Mouse (Mus musculus) bone marrow macrophage, adult 2 months (primary cell): ENCODE results near the gene Ap3b1. TPM values are rescaled to one million over a fixed set of nuclear protein-coding genes. Genes with fewer than 3 reads are reported as not detected.

Source experiments
- H3K27ac ChIP-seq: 2 replicates; pipeline ENCODE4 v1.5.1; 2012; ENCODE audit warnings: low read depth, low read length; ENCODE audit not compliant: insufficient read depth
- H3K4me1 ChIP-seq: 2 replicates; pipeline ENCODE4 v1.6.1; 2012; ENCODE audit warnings: low read length; ENCODE audit not compliant: control insufficient read depth, insufficient read depth
- H3K4me3 ChIP-seq: 2 replicates; pipeline ENCODE4 v1.5.1; 2012; ENCODE audit warnings: mild to moderate bottlenecking, low read length, moderate library complexity; ENCODE audit not compliant: insufficient read depth
- CTCF ChIP-seq: IDR thresholded peaks from 2 replicates; pipeline ENCODE4 v1.5.1; 2012; ENCODE audit warnings: low read depth, mild to moderate bottlenecking, low read length, moderate library complexity
- POLR2A ChIP-seq: IDR thresholded peaks from 2 replicates; pipeline ENCODE4 v1.6.1; 2012; ENCODE audit warnings: mild to moderate bottlenecking, low read depth, low read length, borderline replicate concordance
- polyA plus RNA-seq: library from polyadenylated mRNA; stranded (reverse); fragments of >200 nt; gene quantifications from 2 replicates; pipeline ENCODE4 v1.2.4, GENCODE M21; 2012; ENCODE audit not compliant: missing spikeins, insufficient read depth, insufficient read length

The Ap3b1 gene
- polyA plus RNA-seq, 1 experiment, result 77.7 TPM

GRCm38 (mm10) chr13:94529138-94529537 is 170.4 kb downstream of the Ap3b1 start:
- no peak overlapping the region for H3K4me3 ChIP-seq
- TF ChIP-seq POLR2A (no peak), CTCF (no peak)
- H3K27ac ChIP-seq, result no peak overlapping the region
- H3K4me1 ChIP-seq, result peaks cover 4% of the 10 kb centered on the region

- Histone ChIP-seq H3K4me1 (no peaks in the 10 kb centered on the region), H3K27ac (no peak overlapping the region), H3K4me3 (no peak overlapping the region)
- TF ChIP-seq CTCF (no peak), POLR2A (no peak)
Measured at GRCm38 (mm10) chr13:94533516-94533915, 174.8 kb downstream of the Ap3b1 start.

- no peak overlapping the region for H3K4me3 ChIP-seq
- no peak for TF ChIP-seq CTCF
- no peak for TF ChIP-seq POLR2A
Measured at GRCm38 (mm10) chr13:94537336-94537735, 178.6 kb downstream of the Ap3b1 start.

GRCm38 (mm10) chr13:94539851-94540646 is 181.3 kb downstream of the Ap3b1 start:
- Histone ChIP-seq H3K4me3 (no peak overlapping the region), H3K4me1 (no peaks in the 10 kb centered on the region), H3K27ac (no peak overlapping the region)
- TF ChIP-seq POLR2A (no peak), CTCF (no peak)

More at GRCm38 (mm10) chr13:94537336-94537735, 178.6 kb downstream of the Ap3b1 start:
- H3K27ac ChIP-seq, result no peak overlapping the region
- no peaks in the 10 kb centered on the region for H3K4me1 ChIP-seq

- no peak overlapping the region for H3K4me3 ChIP-seq
- no peaks in the 10 kb centered on the region for H3K4me1 ChIP-seq
- no peak for TF ChIP-seq CTCF
- no peak for TF ChIP-seq POLR2A
- H3K27ac ChIP-seq, result no peak overlapping the region
Measured at GRCm38 (mm10) chr13:94542061-94542460, 183.3 kb downstream of the Ap3b1 start.

GRCm38 (mm10) chr13:94544211-94544610 is 185.5 kb downstream of the Ap3b1 start:
- no peaks in the 10 kb centered on the region for H3K4me1 ChIP-seq
- TF ChIP-seq CTCF, result no peak
- TF ChIP-seq POLR2A, result no peak
- H3K27ac ChIP-seq, result no peak overlapping the region
- H3K4me3 ChIP-seq, result no peak overlapping the region

- H3K27ac ChIP-seq, result no peak overlapping the region
Measured at GRCm38 (mm10) chr13:94545739-94546138, 187.0 kb downstream of the Ap3b1 start.

GRCm38 (mm10) chr13:94546246-94546645 is 187.5 kb downstream of the Ap3b1 start:
- Histone ChIP-seq H3K27ac (no peak overlapping the region), H3K4me1 (no peaks in the 10 kb centered on the region), H3K4me3 (no peak overlapping the region)
- TF ChIP-seq CTCF (no peak), POLR2A (no peak)

More at GRCm38 (mm10) chr13:94545739-94546138, 187.0 kb downstream of the Ap3b1 start:
- Histone ChIP-seq H3K4me3 (no peak overlapping the region), H3K4me1 (no peaks in the 10 kb centered on the region)
- TF ChIP-seq CTCF (no peak), POLR2A (no peak)

GRCm38 (mm10) chr13:94549580-94549979 is 190.8 kb downstream of the Ap3b1 start:
- Histone ChIP-seq H3K27ac (no peak overlapping the region), H3K4me3 (no peak overlapping the region), H3K4me1 (no peaks in the 10 kb centered on the region)
- no peak for TF ChIP-seq CTCF
- no peak for TF ChIP-seq POLR2A

- Histone ChIP-seq H3K4me3 (no peak overlapping the region), H3K27ac (no peak overlapping the region)
- no peak for TF ChIP-seq POLR2A
- TF ChIP-seq CTCF, result no peak
Measured at GRCm38 (mm10) chr13:94550037-94550436, 191.3 kb downstream of the Ap3b1 start.

More at GRCm38 (mm10) chr13:94550037-94550436, 191.3 kb downstream of the Ap3b1 start:
- H3K4me1 ChIP-seq, result no peaks in the 10 kb centered on the region
